Mouse (Mus musculus) cerebellum, postnatal 14 days (tissue): ENCODE results near the gene Cfap54.

ENCODE experiments used
- DNase-seq, 2 experiments: peaks; one replicate each; pipeline ENCODE4 v3.0.0; 2021; ENCODE audit warnings: mixed read lengths in 2 of 2

The Cfap54 gene

GRCm38 (mm10) chr10:92934506-92934905 is 146.9 kb downstream of the Cfap54 start:
- no peak for DNase-seq

- DNase-seq, result no peak
These were observed 147.8 kb downstream of the Cfap54 start for GRCm38 (mm10) chr10:92933616-92934015.

- DNase-seq, result no peak
These were observed 149.0 kb downstream of the Cfap54 start for GRCm38 (mm10) chr10:92932464-92932863.

- DNase-seq, result no peak
These were observed 151.4 kb downstream of the Cfap54 start for GRCm38 (mm10) chr10:92930036-92930435.

- peak; percentile 7 to 15 for DNase-seq
These were observed 153.2 kb downstream of the Cfap54 start for GRCm38 (mm10) chr10:92928256-92928655.

GRCm38 (mm10) chr10:92918551-92918950 is 162.9 kb downstream of the Cfap54 start:
- DNase-seq, result no peak

GRCm38 (mm10) chr10:92907246-92907645 is 174.2 kb downstream of the Cfap54 start:
- no peak for DNase-seq

GRCm38 (mm10) chr10:92888466-92888865 is 193.0 kb downstream of the Cfap54 start:
- no peak for DNase-seq

GRCm38 (mm10) chr10:92878000-92878399 is 203.4 kb downstream of the Cfap54 start:
- no peak for DNase-seq

GRCm38 (mm10) chr10:92840980-92841379 is 240.4 kb downstream of the Cfap54 start:
- no peak for DNase-seq

GRCm38 (mm10) chr10:92837572-92837971 is 243.8 kb downstream of the Cfap54 start:
- DNase-seq, result peak; percentile 25 to 59

- DNase-seq, result no peak
These were observed 244.4 kb downstream of the Cfap54 start for GRCm38 (mm10) chr10:92837045-92837444.

- DNase-seq, result no peak
These were observed 259.9 kb downstream of the Cfap54 start for GRCm38 (mm10) chr10:92821499-92821898.

GRCm38 (mm10) chr10:92818190-92818589 is 263.2 kb downstream of the Cfap54 start:
- DNase-seq, result no peak

GRCm38 (mm10) chr10:92816903-92817302 is 264.5 kb downstream of the Cfap54 start:
- no peak for DNase-seq

GRCm38 (mm10) chr10:92810894-92811293 is 270.5 kb downstream of the Cfap54 start:
- DNase-seq, result no peak

- no peak for DNase-seq
These were observed 289.5 kb downstream of the Cfap54 start for GRCm38 (mm10) chr10:92791908-92792307.

- no peak for DNase-seq
These were observed 289.9 kb downstream of the Cfap54 start for GRCm38 (mm10) chr10:92791531-92791900.

GRCm38 (mm10) chr10:92790893-92791530 is 290.4 kb downstream of the Cfap54 start:
- no peak for DNase-seq

GRCm38 (mm10) chr10:92790247-92790646 is 291.2 kb downstream of the Cfap54 start:
- DNase-seq, result peak in 1 of 2 experiments; percentile 7

GRCm38 (mm10) chr10:92788410-92789096 is 292.9 kb downstream of the Cfap54 start:
- peak; percentile 39 to 51 for DNase-seq

GRCm38 (mm10) chr10:92782691-92783090 is 298.7 kb downstream of the Cfap54 start:
- DNase-seq, result no peak

- no peak for DNase-seq
These were observed 327.1 kb downstream of the Cfap54 start for GRCm38 (mm10) chr10:92754359-92754758.

GRCm38 (mm10) chr10:92730339-92730738 is 351.1 kb downstream of the Cfap54 start:
- DNase-seq, result no peak

- no peak for DNase-seq
These were observed 352.7 kb downstream of the Cfap54 start for GRCm38 (mm10) chr10:92728723-92729122.
